Mouse (Mus musculus) intestine, embryonic 15.5 days (tissue): Measurements from ENCODE around the gene Agt. TPM values are rescaled to one million over a fixed set of nuclear protein-coding genes. Genes with fewer than 3 reads are reported as not detected.

ENCODE experiments used
- ATAC-seq: fragments of 200-750 bp; cut with Nextera tagmentation; 2 replicates; pipeline ENCODE4 v1.8.0; 2017; ENCODE audit warnings: moderate TSS enrichment, moderate library complexity
- H3K27ac ChIP-seq: fragments of 300-500 bp; sonication (generic); 2 replicates; pipeline ENCODE4 v1.5.1; 2015; ENCODE audit warnings: mild to moderate bottlenecking, inconsistent platforms
- H3K27me3 ChIP-seq: fragments of 300-500 bp; sonication (generic); replicated peaks from 2 replicates; pipeline ENCODE4 v1.6.1; 2015; ENCODE audit warnings: inconsistent platforms
- H3K36me3 ChIP-seq: fragments of 300-500 bp; sonication (generic); 2 replicates; pipeline ENCODE4 v1.6.1; 2015; ENCODE audit warnings: inconsistent platforms
- H3K4me1 ChIP-seq: fragments of 300-500 bp; sonication (generic); replicated peaks from 2 replicates; pipeline ENCODE4 v1.6.1; 2015; ENCODE audit warnings: inconsistent platforms
- H3K4me2 ChIP-seq: fragments of 300-500 bp; sonication (generic); replicated peaks from 2 replicates; pipeline ENCODE4 v1.6.1; 2015; ENCODE audit warnings: mild to moderate bottlenecking, inconsistent platforms
- H3K4me3 ChIP-seq: fragments of 300-500 bp; sonication (generic); replicated peaks from 2 replicates; pipeline ENCODE4 v1.5.1; 2015; ENCODE audit warnings: inconsistent platforms
- H3K9ac ChIP-seq: fragments of 300-500 bp; sonication (generic); 2 replicates; pipeline ENCODE4 v1.6.1; 2015; ENCODE audit warnings: inconsistent platforms
- H3K9me3 ChIP-seq: fragments of 300-500 bp; sonication (generic); 2 replicates; pipeline ENCODE4 v1.6.1; 2016; ENCODE audit warnings: inconsistent platforms
- WGBS: fragments of 180-500 bp; shearing (Covaris S2); methylation state at CpG from one replicate; pipeline ENCODE4 v1.1.7; 2015; 5-methylcytosine and 5-hydroxymethylcytosine counted together
- polyA plus RNA-seq: library from polyadenylated mRNA; unstranded; fragments of >200 nt; fragmentation: Nextera tagmentation; extraction: Ambion mirVana; gene quantifications from 2 replicates; pipeline ENCODE4 v1.2.1, GENCODE M21; 2015

Gene Agt
- polyA plus RNA-seq, 1 experiment from 2014 or later = 4.1 TPM

DNA sequence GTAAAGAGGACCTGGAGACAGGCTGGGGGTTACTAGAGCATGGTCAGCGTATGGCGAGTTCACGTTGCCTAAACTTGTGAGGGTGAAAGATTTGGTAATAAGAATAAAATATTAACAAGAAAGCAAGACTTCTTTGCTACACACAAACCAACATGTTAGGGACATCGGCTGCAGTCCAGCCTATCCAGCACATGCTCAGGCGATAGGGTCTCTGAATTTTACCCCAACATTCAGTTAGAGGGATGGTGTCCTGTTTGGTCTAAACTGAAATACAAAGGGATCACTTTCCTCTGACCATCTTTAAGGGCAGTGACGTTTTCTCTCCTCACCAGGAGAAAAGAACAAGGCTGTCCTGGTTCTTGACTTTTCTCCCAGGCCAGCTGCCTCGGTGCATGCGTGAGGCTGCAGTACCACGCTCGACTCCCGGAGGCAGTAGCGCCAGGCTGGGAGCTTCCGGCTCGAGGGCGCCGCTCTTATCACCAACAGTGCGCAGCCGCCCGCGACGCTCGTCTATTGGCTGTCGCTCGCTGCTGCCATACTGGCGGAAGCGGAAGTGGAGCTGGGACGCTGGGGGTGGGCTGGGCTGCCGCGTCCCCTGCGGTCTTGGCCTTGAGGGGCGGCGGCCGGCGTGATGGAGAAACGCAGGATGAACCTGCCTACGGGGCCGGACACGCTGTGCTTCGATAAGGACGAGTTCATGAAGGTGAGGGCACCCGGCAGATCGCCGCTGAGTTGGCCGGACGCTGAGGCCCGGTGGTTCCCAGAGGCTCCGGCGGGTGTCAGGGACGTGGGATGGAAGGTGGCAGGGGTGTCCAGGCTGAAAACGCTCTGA is 49.0 kb downstream of the Agt start, which contains the start of gene Cog2:
TSS of gene Cog2 (plus strand) at position 519 of the 832 bp plus-strand sequence.
- no peaks in the 10 kb centered on the region for H3K27me3 ChIP-seq
- no peaks in the 10 kb centered on the region; the same call in 1 of the 2 replicates for H3K36me3 ChIP-seq
- no peaks in the 10 kb centered on the region for H3K9me3 ChIP-seq
- peak; percentile 100 for ATAC-seq
- H3K4me3 ChIP-seq = peak within 1 kb of the TSS; percentile 96
- peak within 1 kb of the TSS; percentile 82 for H3K9ac ChIP-seq
- 10% methylated on average over 50 of the region's 50 CpGs for WGBS
- H3K4me1 ChIP-seq = peaks cover 11% of the 10 kb centered on the region; the same call in 1 of the 2 replicates
- H3K4me2 ChIP-seq = peak within 1 kb of the TSS; percentile 75
- 0 out of 2 replicates have a peak within 1 kb of the TSS, but pooled peaks have one; percentile 19 for H3K27ac ChIP-seq

DNA sequence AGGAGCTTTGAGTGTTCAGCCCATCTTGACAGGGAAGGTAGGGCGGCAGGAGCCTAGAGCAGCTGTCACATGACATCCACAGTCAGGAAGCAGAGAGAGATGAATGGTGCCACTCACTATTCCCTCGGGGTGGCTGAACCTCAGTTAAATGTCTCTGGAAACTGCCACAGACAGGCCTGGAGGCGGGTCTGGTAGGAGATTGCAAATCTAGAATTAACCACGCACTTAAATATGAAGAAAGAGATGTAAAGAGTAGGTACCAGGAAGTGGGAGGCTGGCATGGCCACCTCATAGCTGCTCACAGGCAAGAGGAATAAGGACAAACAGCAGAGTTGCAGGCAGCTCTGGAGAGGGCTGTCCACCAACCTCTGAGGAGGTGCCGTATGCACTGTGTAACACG is 52.4 kb downstream of the Agt start:
- WGBS = 65% methylated on average over 6 of the region's 6 CpGs
- Histone ChIP-seq H3K36me3 (no peaks in the 10 kb centered on the region), H3K4me2 (no peak overlapping the region), H3K27me3 (no peaks in the 10 kb centered on the region), H3K4me3 (no peak overlapping the region), H3K27ac (no peak overlapping the region), H3K9me3 (no peaks in the 10 kb centered on the region), H3K9ac (no peak overlapping the region), H3K4me1 (peaks cover 9% of the 10 kb centered on the region; the same call in 1 of the 2 replicates)
- no peak for ATAC-seq

DNA sequence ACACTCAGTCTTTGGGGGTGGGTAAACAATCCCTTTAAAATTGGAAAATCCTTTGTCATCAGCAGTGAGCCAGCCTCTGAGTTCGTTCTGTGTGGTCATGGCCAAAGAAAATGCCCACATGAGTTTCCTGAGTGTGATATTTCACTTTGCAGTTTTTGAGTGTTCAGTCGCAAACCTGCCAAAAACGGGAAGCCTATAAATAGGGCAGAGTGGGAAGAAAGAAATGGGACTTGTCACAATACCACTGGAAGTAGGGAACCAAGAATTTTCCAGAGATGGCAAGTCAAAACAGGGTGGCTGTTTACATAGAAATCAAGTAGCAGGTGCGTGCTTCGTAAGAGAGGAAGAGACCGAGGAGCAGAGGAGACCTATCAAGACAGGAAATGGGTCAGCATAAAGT is 53.0 kb downstream of the Agt start:
- H3K4me2 ChIP-seq = no peak overlapping the region
- peaks cover 5% of the 10 kb centered on the region; the same call in 1 of the 2 replicates for H3K4me1 ChIP-seq
- no peaks in the 10 kb centered on the region for H3K36me3 ChIP-seq
- no peaks in the 10 kb centered on the region for H3K9me3 ChIP-seq
- no peak overlapping the region for H3K27ac ChIP-seq
- no peak for ATAC-seq
- whole genome bisulfite sequencing = 71% methylated on average over 6 of the region's 6 CpGs
- no peaks in the 10 kb centered on the region for H3K27me3 ChIP-seq
- H3K9ac ChIP-seq = no peak overlapping the region
- no peak overlapping the region for H3K4me3 ChIP-seq

DNA sequence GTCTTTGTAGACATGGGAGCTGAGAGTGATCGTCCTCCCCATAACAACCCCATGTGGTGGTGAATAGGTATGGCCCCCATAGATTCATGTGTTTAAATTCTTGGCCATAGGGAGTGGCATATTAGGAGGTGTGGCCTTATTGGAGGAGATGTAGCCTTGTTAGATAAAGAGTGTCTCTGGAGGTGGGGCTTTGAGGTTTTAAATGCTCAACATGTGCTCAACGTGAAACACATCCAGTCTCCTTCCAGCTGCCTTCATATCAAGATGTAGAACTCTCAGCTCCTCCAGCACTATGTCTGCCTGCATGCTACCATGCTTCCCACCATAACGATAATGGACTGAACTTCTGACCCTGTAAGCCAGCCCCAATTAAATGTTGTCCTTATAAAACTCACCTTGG is 53.5 kb downstream of the Agt start:
- Histone ChIP-seq H3K27ac (no peak overlapping the region), H3K9ac (no peak overlapping the region), H3K27me3 (no peaks in the 10 kb centered on the region), H3K4me1 (no peaks in the 10 kb centered on the region), H3K36me3 (no peaks in the 10 kb centered on the region), H3K4me3 (no peak overlapping the region), H3K9me3 (no peaks in the 10 kb centered on the region), H3K4me2 (no peak overlapping the region)
- WGBS = 68% methylated on average over 3 of the region's 3 CpGs
- no peak for ATAC-seq

- Histone ChIP-seq H3K4me3 (no peak overlapping the region), H3K9ac (no peak overlapping the region), H3K4me1 (no peaks in the 10 kb centered on the region), H3K27ac (no peak overlapping the region), H3K4me2 (no peak overlapping the region), H3K9me3 (no peaks in the 10 kb centered on the region), H3K36me3 (no peaks in the 10 kb centered on the region), H3K27me3 (no peaks in the 10 kb centered on the region)
- 71% methylated on average over 3 of the region's 3 CpGs for WGBS
- no peak for ATAC-seq
Observed at GRCm38 (mm10) chr8:124509156-124509555, 60.4 kb downstream of the Agt start.

DNA sequence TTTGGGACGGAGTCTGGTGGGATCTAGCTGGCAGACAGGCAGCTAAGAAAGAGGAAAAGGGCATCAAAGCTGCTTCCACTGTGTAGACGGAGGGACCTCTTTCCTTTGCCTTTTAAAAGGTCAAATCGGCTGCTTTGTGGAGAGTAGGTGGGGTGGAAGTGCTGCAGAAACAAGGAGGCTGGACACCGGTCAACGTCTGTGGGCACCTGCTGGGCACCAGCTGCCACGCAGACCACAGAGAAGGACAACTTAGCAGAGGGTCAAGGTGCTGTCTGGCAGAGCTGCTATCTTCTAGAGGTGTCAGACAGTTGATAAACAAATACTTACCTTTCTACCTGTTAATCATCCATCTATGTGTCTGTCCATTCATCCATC is 61.2 kb downstream of the Agt start:
- H3K9me3 ChIP-seq = no peaks in the 10 kb centered on the region
- no peak overlapping the region for H3K9ac ChIP-seq
- 76% methylated on average over 6 of the region's 6 CpGs for WGBS
- H3K36me3 ChIP-seq = no peaks in the 10 kb centered on the region
- no peaks in the 10 kb centered on the region for H3K27me3 ChIP-seq
- no peak overlapping the region for H3K27ac ChIP-seq
- no peak for ATAC-seq
- no peak overlapping the region for H3K4me3 ChIP-seq
- no peak overlapping the region for H3K4me2 ChIP-seq
- H3K4me1 ChIP-seq = no peaks in the 10 kb centered on the region

DNA sequence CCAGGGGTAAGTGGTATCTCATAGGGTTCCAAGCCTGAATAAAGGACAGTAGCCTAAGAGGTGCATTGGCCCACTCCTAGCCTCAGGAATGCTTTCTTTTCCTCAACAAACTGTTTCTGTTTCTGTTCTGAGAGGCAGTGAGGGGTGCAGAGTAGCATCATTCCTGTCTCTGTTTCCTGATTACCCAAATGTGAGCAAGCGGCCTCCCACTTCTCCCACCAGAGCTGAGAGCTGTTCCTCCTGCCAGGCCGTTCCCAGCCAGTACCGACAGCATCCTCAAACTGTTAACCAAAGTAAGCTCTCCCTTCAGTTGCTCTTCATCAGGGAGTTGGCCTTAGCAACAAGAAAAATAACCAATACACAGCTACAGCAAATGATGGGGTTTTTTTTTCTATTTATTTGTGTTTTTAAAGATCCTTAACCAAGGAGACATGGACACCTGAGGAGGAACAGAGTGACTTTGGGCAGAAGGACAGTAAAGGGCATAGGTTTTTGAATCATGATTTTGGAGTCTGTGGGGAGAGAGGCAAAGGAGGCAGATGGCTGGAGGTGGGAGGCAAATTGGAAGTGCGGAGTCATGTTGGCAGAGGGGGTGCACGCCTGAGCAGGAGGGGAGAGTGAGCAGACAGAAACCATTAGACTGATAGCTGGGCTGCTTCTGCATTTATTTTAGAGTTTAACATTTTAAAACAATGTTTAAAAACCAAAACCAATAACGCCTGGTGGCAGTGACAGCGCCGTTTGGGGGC is 61.8 kb downstream of the Agt start:
- no peak for ATAC-seq
- H3K36me3 ChIP-seq = no peaks in the 10 kb centered on the region
- H3K4me2 ChIP-seq = no peak overlapping the region
- no peak overlapping the region for H3K4me3 ChIP-seq
- no peaks in the 10 kb centered on the region for H3K9me3 ChIP-seq
- H3K9ac ChIP-seq = no peak overlapping the region
- H3K4me1 ChIP-seq = no peaks in the 10 kb centered on the region
- no peaks in the 10 kb centered on the region for H3K27me3 ChIP-seq
- H3K27ac ChIP-seq = no peak overlapping the region
- WGBS = 71% methylated on average over 8 of the region's 8 CpGs

Other genes with a start within 250 kb of the Agt start
- gene Pgbd5, start 130.0 kb downstream of the Agt start, polyA plus RNA-seq = 2.5 and 2.7 TPM in 2 replicates
- 31.2 and 34.4 TPM in 2 replicates for gene Cog2, start 48.9 kb downstream of the Agt start, polyA plus RNA-seq
- gene Capn9, start 6.4 kb upstream of the Agt start, polyA plus RNA-seq = 1.6 and 1.7 TPM in 2 replicates
- gene 2310022B05Rik, start 93.7 kb upstream of the Agt start, polyA plus RNA-seq = 24.4 TPM in 2 replicates
- 42.7 and 42.8 TPM in 2 replicates for gene Ttc13, start 152.3 kb upstream of the Agt start, polyA plus RNA-seq
- gene Arv1, start 152.4 kb upstream of the Agt start, polyA plus RNA-seq = 19.7 and 20.9 TPM in 2 replicates
- gene Fam89a, start 182.1 kb upstream of the Agt start, polyA plus RNA-seq = 3.9 and 4.3 TPM in 2 replicates
- 0.57 and 0.64 TPM in 2 replicates for gene Trim67, start 223.4 kb upstream of the Agt start, polyA plus RNA-seq